Mouse (Mus musculus) liver, embryonic 16.5 days (tissue): Measurements from ENCODE around the gene Gbp4. TPM values are rescaled to one million over a fixed set of nuclear protein-coding genes. Genes with fewer than 3 reads are reported as not detected.
A peak's percentile ranks its signal among the peaks of the same experiment; 100 is the strongest.
"Not testable (repeated sequence)": the region's sequence is repeated elsewhere in the genome, so short reads cannot be mapped to it uniquely, and the experiment has no call there.

ENCODE experiments used
- ATAC-seq: fragments of 200-750 bp; cut with Nextera tagmentation; 2 replicates; pipeline ENCODE4 v1.8.0; 2017; ENCODE audit warnings: low read depth, mild to moderate bottlenecking, moderate number of reproducible peaks, moderate library complexity
- H3K27ac ChIP-seq: fragments of 300-500 bp; sonication (generic); 2 replicates; pipeline ENCODE4 v1.5.1; 2014; ENCODE audit warnings: mild to moderate bottlenecking, low read length
- H3K27me3 ChIP-seq: fragments of 300-500 bp; sonication (generic); 2 replicates; pipeline ENCODE4 v1.6.1; 2014; ENCODE audit warnings: low read depth, low read length, mixed read lengths; ENCODE audit not compliant: control insufficient read depth, insufficient read depth
- H3K36me3 ChIP-seq: fragments of 300-500 bp; sonication (generic); 2 replicates; pipeline ENCODE4 v1.6.1; 2014; ENCODE audit warnings: mild to moderate bottlenecking; ENCODE audit not compliant: control insufficient read depth, insufficient read depth
- H3K4me1 ChIP-seq: fragments of 300-500 bp; sonication (generic); 2 replicates; pipeline ENCODE4 v1.6.1; 2014; ENCODE audit warnings: low read depth, low read length, mixed read lengths; ENCODE audit not compliant: control insufficient read depth
- H3K4me2 ChIP-seq: fragments of 300-500 bp; sonication (generic); 2 replicates; pipeline ENCODE4 v1.6.1; 2014; ENCODE audit warnings: low read depth, low read length, mixed read lengths
- H3K4me3 ChIP-seq: fragments of 300-500 bp; sonication (generic); 2 replicates; pipeline ENCODE4 v1.5.1; 2014; ENCODE audit warnings: low read depth, mild to moderate bottlenecking, low read length
- H3K9ac ChIP-seq: fragments of 300-500 bp; sonication (generic); 2 replicates; pipeline ENCODE4 v1.6.1; 2014; ENCODE audit warnings: low read depth, low read length
- H3K9me3 ChIP-seq: fragments of 300-500 bp; sonication (generic); replicated peaks from 2 replicates; pipeline ENCODE4 v1.6.1; 2016; ENCODE audit warnings: low read length; ENCODE audit not compliant: control insufficient read depth
- WGBS: fragments of 180-500 bp; shearing (Covaris S2); extraction: QIAGEN DNeasy Blood & Tissue Kit; methylation state at CpG from one replicate; pipeline ENCODE4 v1.1.7; 2014; ENCODE audit not compliant: insufficient replicate concordance; 5-methylcytosine and 5-hydroxymethylcytosine counted together
- polyA plus RNA-seq: library from polyadenylated mRNA; unstranded; fragments of >200 nt; fragmentation: Nextera tagmentation; extraction: Ambion mirVana; gene quantifications from 2 replicates; pipeline ENCODE4 v1.2.1, GENCODE M21; 2015

The Gbp4 gene
- polyA plus RNA-seq, 1 experiment from 2014 or later: 0.72 TPM

GRCm38 (mm10) chr5:105136706-105137304 lies 2.6 kb downstream of the Gbp4 start:
- not testable (repeated sequence) for H3K9me3 ChIP-seq, H3K9ac ChIP-seq, H3K27ac ChIP-seq, H3K4me1 ChIP-seq, H3K27me3 ChIP-seq, H3K4me2 ChIP-seq, H3K4me3 ChIP-seq, ATAC-seq, H3K36me3 ChIP-seq
- 29% methylated on average over 3 of the region's 3 CpGs for WGBS

- H3K27me3 ChIP-seq, H3K4me1 ChIP-seq, H3K4me2 ChIP-seq, H3K27ac ChIP-seq, ATAC-seq, H3K9ac ChIP-seq, H3K9me3 ChIP-seq, H3K4me3 ChIP-seq, H3K36me3 ChIP-seq: not testable (repeated sequence)
- 44% methylated on average over 6 of the region's 6 CpGs for WGBS
These were observed 17.7 kb downstream of the Gbp4 start for GRCm38 (mm10) chr5:105121731-105122130.

GRCm38 (mm10) chr5:105115740-105116139 lies 23.6 kb downstream of the Gbp4 start:
- H3K9ac ChIP-seq: no peak overlapping the region
- no peaks in the 10 kb centered on the region for H3K4me1 ChIP-seq
- WGBS: 15% methylated on average over 2 of the region's 2 CpGs
- H3K27ac ChIP-seq: no peak overlapping the region
- no peak overlapping the region for H3K4me3 ChIP-seq
- no peaks in the 10 kb centered on the region for H3K27me3 ChIP-seq
- ATAC-seq: no peak
- H3K9me3 ChIP-seq: no peaks in the 10 kb centered on the region
- H3K4me2 ChIP-seq: no peak overlapping the region
- no peaks in the 10 kb centered on the region for H3K36me3 ChIP-seq

- no peak overlapping the region for H3K4me2 ChIP-seq
- H3K9me3 ChIP-seq: no peaks in the 10 kb centered on the region
- H3K27ac ChIP-seq: no peak overlapping the region
- 45% methylated on average over 2 of the region's 2 CpGs for WGBS
- H3K36me3 ChIP-seq: no peaks in the 10 kb centered on the region
- no peak overlapping the region for H3K9ac ChIP-seq
- no peak overlapping the region for H3K4me3 ChIP-seq
- ATAC-seq: no peak
- no peaks in the 10 kb centered on the region for H3K27me3 ChIP-seq
- H3K4me1 ChIP-seq: no peaks in the 10 kb centered on the region
These were observed 24.7 kb downstream of the Gbp4 start for GRCm38 (mm10) chr5:105114696-105115095.

- no peak overlapping the region for H3K4me2 ChIP-seq
- no peaks in the 10 kb centered on the region for H3K9me3 ChIP-seq
- H3K4me3 ChIP-seq: no peak overlapping the region
- H3K36me3 ChIP-seq: no peaks in the 10 kb centered on the region
- no peaks in the 10 kb centered on the region for H3K4me1 ChIP-seq
- no peaks in the 10 kb centered on the region for H3K27me3 ChIP-seq
- no peak overlapping the region for H3K9ac ChIP-seq
- no peak overlapping the region for H3K27ac ChIP-seq
- ATAC-seq: no peak
- WGBS: 70% methylated on average over 5 of the region's 5 CpGs
These were observed 25.7 kb downstream of the Gbp4 start for GRCm38 (mm10) chr5:105113656-105114055.

GRCm38 (mm10) chr5:105110271-105110852 lies 29.0 kb downstream of the Gbp4 start:
- not testable (repeated sequence) for H3K36me3 ChIP-seq, H3K9ac ChIP-seq, H3K27me3 ChIP-seq, H3K9me3 ChIP-seq, H3K4me3 ChIP-seq, H3K4me1 ChIP-seq
- 0 out of 2 replicates have a peak overlapping the region, but pooled peaks have one; percentile 9 for H3K4me2 ChIP-seq
- ATAC-seq: peak; percentile 64
- H3K27ac ChIP-seq: peak overlapping the region; percentile 19; the same call in 1 of the 2 replicates
- 3% methylated on average over 4 of the region's 4 CpGs for WGBS

GRCm38 (mm10) chr5:105109775-105110174 lies 29.6 kb downstream of the Gbp4 start:
- not testable (repeated sequence) for H3K4me1 ChIP-seq, H3K36me3 ChIP-seq, ATAC-seq, H3K4me2 ChIP-seq, H3K27me3 ChIP-seq, H3K4me3 ChIP-seq, H3K9me3 ChIP-seq, H3K9ac ChIP-seq
- 14% methylated on average over 1 of the region's 1 CpGs for WGBS
- 0 out of 2 replicates have a peak overlapping the region, but pooled peaks have one; percentile 19 for H3K27ac ChIP-seq

- not testable (repeated sequence) for H3K36me3 ChIP-seq, H3K9ac ChIP-seq, H3K27me3 ChIP-seq, H3K4me3 ChIP-seq, H3K27ac ChIP-seq, H3K4me1 ChIP-seq, ATAC-seq, H3K4me2 ChIP-seq, H3K9me3 ChIP-seq
- 24% methylated on average over 2 of the region's 2 CpGs for WGBS
These were observed 33.7 kb downstream of the Gbp4 start for GRCm38 (mm10) chr5:105105689-105106088.

- Histone ChIP-seq H3K4me2 (no peak overlapping the region), H3K27me3 (no peaks in the 10 kb centered on the region), H3K4me1 (no peaks in the 10 kb centered on the region), H3K9me3 (no peaks in the 10 kb centered on the region), H3K27ac (no peak overlapping the region), H3K36me3 (no peaks in the 10 kb centered on the region), H3K4me3 (no peak overlapping the region), H3K9ac (no peak overlapping the region)
- no peak for ATAC-seq
These were observed 57.5 kb downstream of the Gbp4 start for GRCm38 (mm10) chr5:105081900-105082299.
